Mouse (Mus musculus): ENCODE measurements at regions not wholly inside any gene's neighbourhood (a gene's known extent, or its start where the extent isn't known, plus 50 kb on each side); places are given as distances from the start of the nearest gene placed in this dataset.

DNA sequence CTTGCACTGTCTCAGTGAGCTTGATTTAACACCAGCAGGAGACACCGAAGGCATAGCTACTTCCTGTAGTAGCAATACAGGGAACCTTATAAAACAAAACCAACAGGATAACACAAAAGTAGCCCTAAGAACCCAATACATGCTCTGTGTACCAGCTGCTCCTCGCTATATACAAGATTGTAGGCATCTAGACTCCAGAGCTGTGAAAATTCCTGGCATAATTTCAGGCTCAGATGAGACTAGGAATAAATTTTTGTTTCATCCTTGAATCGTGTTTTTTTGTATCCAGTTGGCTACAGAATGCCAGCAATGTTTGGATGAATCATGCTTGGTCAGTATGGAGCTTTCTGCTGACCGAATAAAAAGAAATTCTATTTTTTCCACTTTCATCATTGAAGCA, 157.9 kb downstream of the Kcnj2 start:
- no peak for TF ChIP-seq MYOD1 (IDR thresholded peaks at IDR 0.05; ENCODE audit: control insufficient read depth in 1 of 3, insufficient read length in 2 of 3, low read depth in 2 of 3)
- no peak for TF ChIP-seq TCF3 (IDR thresholded peaks at IDR 0.05; ENCODE audit: insufficient read length, low read depth)
- no peak for TF ChIP-seq POLR2A (IDR thresholded peaks at IDR 0.05; ENCODE audit: insufficient read length, low read depth)
- TF ChIP-seq E2F4 (IDR thresholded peaks at IDR 0.05; ENCODE audit: insufficient read depth) = no peak
- TF ChIP-seq TCF12 (IDR thresholded peaks at IDR 0.05; ENCODE audit: insufficient read depth, poor library complexity, severe bottlenecking) = no peak
- no peak for TF ChIP-seq POLR2AphosphoS2 (IDR thresholded peaks at IDR 0.05; ENCODE audit: insufficient read length, low read depth)
- TF ChIP-seq CEBPB (IDR thresholded peaks at IDR 0.05; ENCODE audit: insufficient read depth, poor library complexity, severe bottlenecking) = no peak
- no peak for TF ChIP-seq SRF (IDR thresholded peaks at IDR 0.05; ENCODE audit: control insufficient read depth, insufficient read length, low read depth)
- TF ChIP-seq MYOG (IDR thresholded peaks at IDR 0.05; ENCODE audit: control insufficient read depth in 1 of 3, insufficient read depth in 1 of 3, insufficient read length in 2 of 3, low read depth in 2 of 3) = no peak
- TF ChIP-seq USF1 (IDR thresholded peaks at IDR 0.05; ENCODE audit: low read depth) = no peak
- Histone ChIP-seq H3ac (ENCODE audit: control insufficient read depth, insufficient read length) (no peak overlapping the region), H3K79me2 (ENCODE audit: control insufficient read depth, insufficient read depth) (no peaks in the 10 kb centered on the region), H3K36me3 (ENCODE audit: control insufficient read depth, insufficient read depth) (no peaks in the 10 kb centered on the region), H3K4me3 (no peak overlapping the region), H3K27me3 (ENCODE audit: control insufficient read depth, insufficient read depth, insufficient read length) (no peaks in the 10 kb centered on the region), H3K4me2 (ENCODE audit: low read depth) (no peak overlapping the region)

DNA sequence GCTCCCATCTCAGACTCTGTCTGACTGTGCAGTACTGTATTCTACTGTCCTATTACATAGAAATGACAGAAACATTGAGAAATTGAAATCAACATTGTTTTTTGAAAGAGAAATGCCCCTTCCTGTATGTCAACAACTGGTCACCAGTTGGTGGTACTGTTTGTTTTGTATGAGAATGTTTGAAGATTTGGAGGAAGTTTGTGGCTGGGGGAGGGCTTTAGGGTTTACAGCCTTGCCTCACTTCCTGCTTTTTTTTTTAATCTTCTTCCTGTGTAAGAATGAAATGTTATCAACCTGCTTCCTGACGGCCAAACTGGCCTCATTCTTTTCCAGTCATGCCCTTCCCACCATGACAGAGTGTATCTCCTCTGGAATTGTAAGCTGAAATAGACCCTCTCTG, 161.3 kb downstream of the Kcnj2 start:
- H3K27me3 ChIP-seq (ENCODE audit: control insufficient read depth, insufficient read depth, insufficient read length) = no peaks in the 10 kb centered on the region
- H3K79me2 ChIP-seq (ENCODE audit: control insufficient read depth, insufficient read depth) = no peaks in the 10 kb centered on the region
- H3K4me2 ChIP-seq (ENCODE audit: low read depth) = no peak overlapping the region
- no peaks in the 10 kb centered on the region for H3K36me3 ChIP-seq (ENCODE audit: control insufficient read depth, insufficient read depth)
- H3K4me3 ChIP-seq = no peak overlapping the region
- no peak overlapping the region for H3ac ChIP-seq (ENCODE audit: control insufficient read depth, insufficient read length)
- no peak for TF ChIP-seq POLR2AphosphoS2 (IDR thresholded peaks at IDR 0.05; ENCODE audit: insufficient read length, low read depth)
- no peak for TF ChIP-seq MYOD1 (IDR thresholded peaks at IDR 0.05; ENCODE audit: control insufficient read depth in 1 of 3, insufficient read length in 2 of 3, low read depth in 2 of 3)
- no peak for TF ChIP-seq MYOG (IDR thresholded peaks at IDR 0.05; ENCODE audit: control insufficient read depth in 1 of 3, insufficient read depth in 1 of 3, insufficient read length in 2 of 3, low read depth in 2 of 3)
- TF ChIP-seq TCF12 (IDR thresholded peaks at IDR 0.05; ENCODE audit: insufficient read depth, poor library complexity, severe bottlenecking) = no peak
- no peak for TF ChIP-seq REST (IDR thresholded peaks at IDR 0.05; ENCODE audit: insufficient read depth, insufficient read length)
- TF ChIP-seq TCF3 (IDR thresholded peaks at IDR 0.05; ENCODE audit: insufficient read length, low read depth) = no peak
- TF ChIP-seq SRF (IDR thresholded peaks at IDR 0.05; ENCODE audit: control insufficient read depth, insufficient read length, low read depth) = no peak
- TF ChIP-seq MAX (IDR thresholded peaks at IDR 0.05; ENCODE audit: low read depth) = no peak

DNA sequence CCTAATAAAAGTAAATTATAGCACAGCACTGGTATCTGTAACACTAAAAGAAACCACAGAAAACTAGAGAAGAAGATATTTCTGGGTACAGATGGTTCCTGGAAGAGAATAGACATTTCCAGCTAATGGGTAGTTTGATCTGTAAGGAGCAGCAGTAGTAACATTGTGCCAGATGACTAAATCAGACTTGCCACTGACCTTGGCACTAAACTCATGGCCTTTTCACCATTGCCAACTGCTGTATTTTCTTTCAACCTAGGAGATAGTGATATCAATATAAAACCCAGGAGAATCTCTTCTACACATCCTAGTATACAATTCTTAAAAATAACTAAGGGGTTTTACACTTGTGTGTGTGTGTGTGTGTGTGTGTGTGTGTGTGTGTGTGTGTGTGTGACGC, 170.8 kb downstream of the Kcnj2 start:
- TF ChIP-seq REST (IDR thresholded peaks at IDR 0.05; ENCODE audit: insufficient read depth, insufficient read length) = no peak
- no peak for TF ChIP-seq CEBPB (IDR thresholded peaks at IDR 0.05; ENCODE audit: insufficient read depth, poor library complexity, severe bottlenecking)
- TF ChIP-seq MYOD1 (IDR thresholded peaks at IDR 0.05; ENCODE audit: control insufficient read depth in 1 of 3, insufficient read length in 2 of 3, low read depth in 2 of 3) = no peak

DNA sequence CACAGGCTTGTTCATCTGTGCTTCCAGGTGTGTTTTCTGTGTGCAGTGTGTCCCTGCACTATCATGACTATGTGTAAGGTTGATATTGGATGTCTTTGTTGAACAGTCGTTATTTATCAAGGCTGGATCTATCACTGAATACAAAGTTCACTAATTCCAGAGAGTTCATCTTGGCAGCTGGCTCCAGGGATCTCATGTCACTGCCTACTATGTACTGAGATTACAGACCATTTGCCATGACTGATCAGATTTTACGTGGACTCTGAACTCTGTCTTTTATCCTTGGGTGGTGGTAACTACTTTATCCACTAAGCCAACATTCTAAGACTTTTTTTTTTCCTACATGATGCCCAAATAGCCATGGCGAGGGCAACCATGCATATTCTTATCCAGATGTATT, 173.8 kb downstream of the Kcnj2 start:
- Histone ChIP-seq H3K27me3 (ENCODE audit: control insufficient read depth, insufficient read depth, insufficient read length) (no peaks in the 10 kb centered on the region), H3K4me2 (ENCODE audit: low read depth) (no peak overlapping the region), H3K79me2 (ENCODE audit: control insufficient read depth, insufficient read depth) (no peaks in the 10 kb centered on the region), H3K4me3 (no peak overlapping the region), H3ac (ENCODE audit: control insufficient read depth, insufficient read length) (no peak overlapping the region), H3K36me3 (ENCODE audit: control insufficient read depth, insufficient read depth) (no peaks in the 10 kb centered on the region)
- TF ChIP-seq TCF12 (IDR thresholded peaks at IDR 0.05; ENCODE audit: insufficient read depth, poor library complexity, severe bottlenecking) (no peak), E2F4 (IDR thresholded peaks at IDR 0.05; ENCODE audit: insufficient read depth) (no peak), MAX (IDR thresholded peaks at IDR 0.05; ENCODE audit: low read depth) (no peak), MYOG (IDR thresholded peaks at IDR 0.05; ENCODE audit: control insufficient read depth in 1 of 3, insufficient read depth in 1 of 3, insufficient read length in 2 of 3, low read depth in 2 of 3) (no peak), USF1 (IDR thresholded peaks at IDR 0.05; ENCODE audit: low read depth) (no peak), CEBPB (IDR thresholded peaks at IDR 0.05; ENCODE audit: insufficient read depth, poor library complexity, severe bottlenecking) (no peak), REST (IDR thresholded peaks at IDR 0.05; ENCODE audit: insufficient read depth, insufficient read length) (no peak), MYOD1 (IDR thresholded peaks at IDR 0.05; ENCODE audit: control insufficient read depth in 1 of 3, insufficient read length in 2 of 3, low read depth in 2 of 3) (no peak), POLR2A (IDR thresholded peaks at IDR 0.05; ENCODE audit: insufficient read length, low read depth) (no peak), SRF (IDR thresholded peaks at IDR 0.05; ENCODE audit: control insufficient read depth, insufficient read length, low read depth) (no peak), POLR2AphosphoS2 (IDR thresholded peaks at IDR 0.05; ENCODE audit: insufficient read length, low read depth) (no peak), TCF3 (IDR thresholded peaks at IDR 0.05; ENCODE audit: insufficient read length, low read depth) (no peak)

More for the DNA sequence above, 170.8 kb downstream of the Kcnj2 start:
- H3K4me3 ChIP-seq = no peak overlapping the region
- no peak overlapping the region for H3K4me2 ChIP-seq (ENCODE audit: low read depth)
- H3K27me3 ChIP-seq (ENCODE audit: control insufficient read depth, insufficient read depth, insufficient read length) = no peaks in the 10 kb centered on the region
- H3ac ChIP-seq (ENCODE audit: control insufficient read depth, insufficient read length) = no peak overlapping the region
- no peaks in the 10 kb centered on the region for H3K79me2 ChIP-seq (ENCODE audit: control insufficient read depth, insufficient read depth)
- H3K36me3 ChIP-seq (ENCODE audit: control insufficient read depth, insufficient read depth) = no peaks in the 10 kb centered on the region

DNA sequence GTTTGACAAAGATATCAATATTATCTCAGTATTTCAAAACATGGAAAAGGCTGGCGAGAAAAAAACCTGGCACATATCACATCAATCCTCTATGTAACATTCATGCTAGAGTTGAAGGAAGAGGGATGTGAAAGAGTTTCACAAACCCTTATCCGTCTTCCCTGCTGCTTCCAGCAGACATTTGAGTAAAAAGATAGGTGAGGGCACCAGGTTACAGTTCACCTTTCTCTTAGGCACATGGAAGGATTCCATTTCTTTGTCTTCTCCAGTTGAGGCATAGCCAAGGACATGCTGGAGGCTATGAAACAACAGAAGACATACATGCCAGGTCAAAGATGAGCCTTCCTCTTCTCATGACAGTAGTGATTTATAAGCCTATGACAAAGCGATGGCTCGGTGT, 186.3 kb downstream of the Kcnj2 start:
- H3K4me3 ChIP-seq = no peak overlapping the region
- no peak overlapping the region for H3K4me2 ChIP-seq (ENCODE audit: low read depth)
- no peak for TF ChIP-seq E2F4 (IDR thresholded peaks at IDR 0.05; ENCODE audit: insufficient read depth)
- TF ChIP-seq SRF (IDR thresholded peaks at IDR 0.05; ENCODE audit: control insufficient read depth, insufficient read length, low read depth) = no peak
- TF ChIP-seq MAX (IDR thresholded peaks at IDR 0.05; ENCODE audit: low read depth) = no peak
- no peak for TF ChIP-seq REST (IDR thresholded peaks at IDR 0.05; ENCODE audit: insufficient read depth, insufficient read length)
- TF ChIP-seq POLR2AphosphoS2 (IDR thresholded peaks at IDR 0.05; ENCODE audit: insufficient read length, low read depth) = no peak
- no peak for TF ChIP-seq MYOG (IDR thresholded peaks at IDR 0.05; ENCODE audit: control insufficient read depth in 1 of 3, insufficient read depth in 1 of 3, insufficient read length in 2 of 3, low read depth in 2 of 3)
- no peak for TF ChIP-seq TCF3 (IDR thresholded peaks at IDR 0.05; ENCODE audit: insufficient read length, low read depth)
- no peak for TF ChIP-seq POLR2A (IDR thresholded peaks at IDR 0.05; ENCODE audit: insufficient read length, low read depth)
- no peak for TF ChIP-seq USF1 (IDR thresholded peaks at IDR 0.05; ENCODE audit: low read depth)
- TF ChIP-seq TCF12 (IDR thresholded peaks at IDR 0.05; ENCODE audit: insufficient read depth, poor library complexity, severe bottlenecking) = no peak
- no peak for TF ChIP-seq CEBPB (IDR thresholded peaks at IDR 0.05; ENCODE audit: insufficient read depth, poor library complexity, severe bottlenecking)
- TF ChIP-seq MYOD1 (IDR thresholded peaks at IDR 0.05; ENCODE audit: control insufficient read depth in 1 of 3, insufficient read length in 2 of 3, low read depth in 2 of 3) = no peak
- no peaks in the 10 kb centered on the region for H3K36me3 ChIP-seq (ENCODE audit: control insufficient read depth, insufficient read depth)
- H3ac ChIP-seq (ENCODE audit: control insufficient read depth, insufficient read length) = no peak overlapping the region
- no peaks in the 10 kb centered on the region for H3K27me3 ChIP-seq (ENCODE audit: control insufficient read depth, insufficient read depth, insufficient read length)
- no peaks in the 10 kb centered on the region for H3K79me2 ChIP-seq (ENCODE audit: control insufficient read depth, insufficient read depth)
